In the genomic region with DNA sequence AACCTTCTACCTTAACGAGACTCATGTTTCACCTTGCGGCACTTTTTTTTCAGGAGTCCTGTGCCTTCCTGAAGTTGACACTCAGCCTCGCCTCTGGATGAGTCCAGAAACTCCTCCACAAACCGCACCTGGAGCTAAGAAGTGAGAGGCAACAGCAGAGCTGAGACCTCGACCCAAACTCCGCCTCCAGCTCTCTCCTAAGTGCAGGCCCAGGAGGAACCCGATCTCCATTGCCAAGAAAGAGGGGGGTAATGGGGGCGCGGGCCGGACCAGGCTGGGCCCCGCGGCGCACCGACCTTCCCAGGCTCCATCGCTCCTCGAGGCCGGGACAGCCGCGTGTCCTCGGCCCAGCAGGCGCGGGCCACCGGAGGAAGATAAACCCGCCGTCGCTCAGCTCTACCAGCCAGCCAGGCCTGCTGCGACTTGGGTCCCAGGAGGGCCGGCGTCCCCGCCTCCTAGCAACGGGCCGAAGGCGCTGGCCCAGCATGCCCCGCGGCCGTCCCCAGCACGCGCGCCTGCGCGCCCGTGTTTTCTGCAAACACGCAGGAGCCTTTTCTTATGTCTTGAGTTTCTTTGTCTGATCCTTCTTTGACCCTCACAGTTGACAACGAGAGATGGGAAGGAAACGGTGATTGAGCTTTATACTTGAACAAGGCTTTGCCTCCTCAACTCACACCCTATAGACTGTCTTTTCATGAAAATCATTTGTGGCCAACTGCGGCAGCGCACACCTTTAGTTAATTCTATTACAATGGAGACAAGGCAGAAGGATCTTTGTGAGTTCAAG, we compare ENCODE assay signal across 8 mouse cellular contexts. TPM values are rescaled to one million over a fixed set of nuclear protein-coding genes. Genes with fewer than 3 reads are reported as not detected.
A peak's percentile ranks its signal among the peaks of the same experiment; 100 is the strongest.
DNase-seq lines count a peak whose midpoint lies in the region; ATAC-seq lines count a peak whose summit lies in the region.

A gene (minus strand): TSS at position 468 of the 787 bp plus-strand sequence.

- peak; percentile 83 for DNase-seq in MN1 (ENCODE audit: low spot score)
- peak; percentile 90 for DNase-seq in cerebellum, adult 9-11 months
- peak; percentile 73 to 87 for DNase-seq in frontal cortex, postnatal 10 days (ENCODE audit: low spot score in 2 of 2)
- DNase-seq in layer of hippocampus, postnatal 14 days (ENCODE audit: low spot score in 2 of 2) = peak; percentile 77 to 87
- DNase-seq in lung, postnatal 10 days = peak; percentile 92
- DNase-seq in ovary, postnatal 14 days (ENCODE audit: low spot score) = peak; percentile 84
- DNase-seq in thymus, postnatal 10 days (ENCODE audit: low spot score in 2 of 2) = peak; percentile 79 to 86

- peak within 1 kb of the TSS; percentile 67 for H3K4me2 ChIP-seq in hindbrain, embryonic 12.5 days (replicated peaks)

- H3K4me1 ChIP-seq in hindbrain, embryonic 12.5 days = 0 out of 2 replicates have a peak, but pooled peaks cover 2% of the 10 kb centered on the region

- H3K9me3 ChIP-seq in hindbrain, embryonic 12.5 days (replicated peaks) = no peaks in the 10 kb centered on the region

- H3K27ac ChIP-seq in hindbrain, embryonic 12.5 days = peak within 1 kb of the TSS; percentile 76

- peak; percentile 99 for ATAC-seq in hindbrain, embryonic 12.5 days (ENCODE audit: low FRiP score)

- no peaks in the 10 kb centered on the region for H3K36me3 ChIP-seq in hindbrain, embryonic 12.5 days

- WGBS in hindbrain, embryonic 12.5 days = 3% methylated on average over 47 of the region's 47 CpGs

- H3K27me3 ChIP-seq in hindbrain, embryonic 12.5 days = no peaks in the 10 kb centered on the region

- peak within 1 kb of the TSS; percentile 62 for H3K4me3 ChIP-seq in hindbrain, embryonic 12.5 days

- H3K9ac ChIP-seq in hindbrain, embryonic 12.5 days = peak within 1 kb of the TSS; percentile 72

RNA-seq across cellular contexts. Expression of the gene that starts here (rescaled TPM):
- 21.8 and 22.9 TPM in 2 replicates for polyA plus RNA-seq in hindbrain, embryonic 12.5 days (2016; fragmentation: Nextera tagmentation; extraction: Ambion mirVana)
- 10 to 100 TPM; 15.2 to 16.5 TPM for total RNA-seq in layer of hippocampus, postnatal 14 days (2021)

Comparison
In these comparisons a context has a peak if more than half of its experiments do, and no peak if none do; other contexts are left out.
1. Peak in every context shown above with its lines: DNase-seq, ATAC-seq, H3K4me3 ChIP-seq and H3K27ac ChIP-seq.